Mouse (Mus musculus): ENCODE data around the gene Efcab9.

DNA sequence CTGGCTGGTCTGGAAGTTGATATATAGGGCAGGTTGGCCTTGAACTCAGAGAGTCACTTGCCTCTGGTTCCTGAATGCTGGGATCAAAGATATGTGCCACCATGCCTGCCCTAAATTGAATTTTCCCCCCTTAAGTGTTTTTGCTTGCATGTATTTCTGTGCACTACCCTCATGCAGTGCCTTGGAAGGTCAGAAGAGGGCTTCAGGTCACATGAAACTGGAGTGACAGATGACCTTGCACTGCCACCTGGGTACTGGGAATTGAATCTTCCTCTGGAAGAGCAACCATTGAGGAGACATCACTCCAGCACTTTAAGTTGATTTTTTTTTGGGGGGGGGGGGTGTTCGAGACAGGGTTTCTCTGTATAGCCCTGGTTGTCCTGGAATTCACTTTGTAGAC lies 1.7 kb downstream of the Efcab9 start:
- no peak for TF ChIP-seq GATA1 (IDR thresholded peaks at IDR 0.05; ENCODE audit: borderline replicate concordance, low read length)
- TF ChIP-seq FLI1 (IDR thresholded peaks at IDR 0.05; ENCODE audit: low read length) = no peak
